In genomic region chr2:145682924-145683323, GRCm38 (mm10) we compare ENCODE assay signal across 20 mouse cellular contexts. TPM values are rescaled to one million over a fixed set of nuclear protein-coding genes. Genes with fewer than 3 reads are reported as not detected.
A peak's percentile ranks its signal among the peaks of the same experiment; 100 is the strongest.
DNase-seq lines count a peak whose midpoint lies in the region; ATAC-seq and TF ChIP-seq lines count a peak whose summit lies in the region.
"Had no signal": no experiment of that assay in that cellular context is flagged by ENCODE, and none has a peak within 500 bp of the region (broad histone marks: within the 10 kb centered on the region; RNA-seq: fewer than 3 reads in every experiment).

No protein-coding gene starts in this region.

- 24% methylated on average over 3 of the region's 3 CpGs for WGBS in heart, embryonic 13.5 days
- WGBS in kidney, postnatal 0 days = 38% methylated on average over 3 of the region's 3 CpGs
- 39% methylated on average over 3 of the region's 3 CpGs for WGBS in stomach, embryonic 16.5 days
- WGBS in midbrain, postnatal 0 days = 78% methylated on average over 3 of the region's 3 CpGs

- ATAC-seq in heart, embryonic 13.5 days (ENCODE audit: extremely low read depth, insufficient number of reproducible peaks, low FRiP score, low TSS enrichment) = no peak
- no peak for ATAC-seq in kidney, postnatal 0 days (replicated peaks; ENCODE audit: low FRiP score, low read depth)
- ATAC-seq in stomach, embryonic 16.5 days (ENCODE audit: insufficient read depth, low FRiP score) = no peak
- no peak for ATAC-seq in midbrain, postnatal 0 days (ENCODE audit: low FRiP score)
- ATAC-seq: forebrain, embryonic 13.5 days had no signal

- no peak for TF ChIP-seq CTCF in kidney, postnatal 0 days (IDR thresholded peaks at IDR 0.05; ENCODE audit: low read depth)
- TF ChIP-seq CTCF in midbrain, postnatal 0 days (IDR thresholded peaks at IDR 0.05) = no peak

- no peak overlapping the region for H3K4me3 ChIP-seq in heart, embryonic 13.5 days
- no peak overlapping the region for H3K4me3 ChIP-seq in kidney, postnatal 0 days (replicated peaks; ENCODE audit: low read depth, low read length)
- H3K4me3 ChIP-seq in stomach, embryonic 16.5 days (replicated peaks; ENCODE audit: low read length) = no peak overlapping the region
- no peak overlapping the region for H3K4me3 ChIP-seq in midbrain, postnatal 0 days (ENCODE audit: low read depth, low read length)
- H3K4me3 ChIP-seq: embryonic facial prominence, embryonic 12.5 days; forebrain, embryonic 13.5 days; hindbrain, embryonic 13.5 days; limb, embryonic 13.5 days; liver, embryonic 13.5 days; neural tube, embryonic 15.5 days had no signal

- no peaks in the 10 kb centered on the region for H3K27me3 ChIP-seq in heart, embryonic 13.5 days (replicated peaks)
- no peaks in the 10 kb centered on the region for H3K27me3 ChIP-seq in kidney, postnatal 0 days (ENCODE audit: insufficient read depth, low read length)
- H3K27me3 ChIP-seq in stomach, embryonic 16.5 days (ENCODE audit: control insufficient read depth, insufficient read depth, low read length) = no peaks in the 10 kb centered on the region
- no peaks in the 10 kb centered on the region for H3K27me3 ChIP-seq in midbrain, postnatal 0 days (ENCODE audit: insufficient read depth, low read length)
- H3K27me3 ChIP-seq: embryonic facial prominence, embryonic 12.5 days; forebrain, embryonic 13.5 days; hindbrain, embryonic 13.5 days; limb, embryonic 13.5 days; liver, embryonic 13.5 days; neural tube, embryonic 15.5 days had no signal

- H3K4me1 ChIP-seq in heart, embryonic 13.5 days = peaks cover 27% of the 10 kb centered on the region
- H3K4me1 ChIP-seq in kidney, postnatal 0 days (replicated peaks; ENCODE audit: insufficient read depth, low read length) = peaks cover 13% of the 10 kb centered on the region
- peaks cover 34% of the 10 kb centered on the region for H3K4me1 ChIP-seq in stomach, embryonic 16.5 days (ENCODE audit: control insufficient read depth, insufficient read depth, low read length)
- H3K4me1 ChIP-seq in midbrain, postnatal 0 days (ENCODE audit: insufficient read depth, low read length) = no peaks in the 10 kb centered on the region
- H3K4me1 ChIP-seq: liver, embryonic 13.5 days had no signal

- no peak for DNase-seq in heart, postnatal 4 days
- peak; percentile 47 for DNase-seq in kidney, postnatal 0 days (ENCODE audit: low spot score)
- no peak for DNase-seq in kidney, adult 18-20 months
- DNase-seq in ovary, postnatal 36 days (ENCODE audit: low spot score) = peak; percentile 41
- no peak for DNase-seq in ovary, postnatal 14 days (ENCODE audit: low spot score)
- no peak for DNase-seq in midbrain, postnatal 0 days (ENCODE audit: low spot score)
- DNase-seq: B cell, adult 2 months; cerebellum, adult 18-20 months; gastrocnemius, postnatal 36 days; liver, embryonic 13.5 days; thymus, adult 18-20 months had no signal

- no peaks in the 10 kb centered on the region for H3K9me3 ChIP-seq in heart, embryonic 13.5 days
- H3K9me3 ChIP-seq in kidney, postnatal 0 days (replicated peaks; ENCODE audit: low read length) = no peaks in the 10 kb centered on the region
- H3K9me3 ChIP-seq in stomach, embryonic 16.5 days (replicated peaks; ENCODE audit: control insufficient read depth, low read length) = no peaks in the 10 kb centered on the region
- no peaks in the 10 kb centered on the region for H3K9me3 ChIP-seq in midbrain, postnatal 0 days (ENCODE audit: low read length)
- H3K9me3 ChIP-seq: embryonic facial prominence, embryonic 12.5 days; forebrain, embryonic 13.5 days; hindbrain, embryonic 13.5 days; limb, embryonic 13.5 days; liver, embryonic 13.5 days; neural tube, embryonic 15.5 days had no signal

- no peak overlapping the region for H3K9ac ChIP-seq in heart, embryonic 13.5 days
- H3K9ac ChIP-seq in kidney, postnatal 0 days (ENCODE audit: low read depth, low read length) = no peak overlapping the region
- H3K9ac ChIP-seq in stomach, embryonic 16.5 days (ENCODE audit: low read length) = no peak overlapping the region
- no peak overlapping the region for H3K9ac ChIP-seq in midbrain, postnatal 0 days (replicated peaks; ENCODE audit: low read length, poor library complexity, severe bottlenecking)
- H3K9ac ChIP-seq: embryonic facial prominence, embryonic 12.5 days; forebrain, embryonic 13.5 days; hindbrain, embryonic 13.5 days; limb, embryonic 13.5 days; liver, embryonic 13.5 days; neural tube, embryonic 15.5 days had no signal

- H3K4me2 ChIP-seq in heart, embryonic 13.5 days = no peak overlapping the region
- no peak overlapping the region for H3K4me2 ChIP-seq in kidney, postnatal 0 days (ENCODE audit: low read length)
- no peak overlapping the region for H3K4me2 ChIP-seq in stomach, embryonic 16.5 days (ENCODE audit: low read depth, low read length)
- H3K4me2 ChIP-seq in midbrain, postnatal 0 days (ENCODE audit: low read depth, low read length, poor library complexity, severe bottlenecking) = no peak overlapping the region
- H3K4me2 ChIP-seq: embryonic facial prominence, embryonic 12.5 days; forebrain, embryonic 13.5 days; hindbrain, embryonic 13.5 days; limb, embryonic 13.5 days; liver, embryonic 13.5 days; midbrain, embryonic 11.5 days; neural tube, embryonic 15.5 days had no signal

- peak overlapping the region; percentile 45 for H3K27ac ChIP-seq in heart, embryonic 13.5 days (replicated peaks)
- peak overlapping the region; percentile 44; the same call in 1 of the 2 replicates for H3K27ac ChIP-seq in kidney, postnatal 0 days
- peak overlapping the region; percentile 33; the same call in 1 of the 2 replicates for H3K27ac ChIP-seq in stomach, embryonic 16.5 days (ENCODE audit: low read length)
- no peak overlapping the region for H3K27ac ChIP-seq in midbrain, postnatal 0 days (ENCODE audit: low read depth, low read length)
- H3K27ac ChIP-seq: embryonic facial prominence, embryonic 12.5 days; forebrain, embryonic 13.5 days; hindbrain, embryonic 13.5 days; limb, embryonic 13.5 days; liver, embryonic 13.5 days; neural tube, embryonic 15.5 days had no signal

- H3K36me3 ChIP-seq in heart, embryonic 13.5 days = no peaks in the 10 kb centered on the region
- no peaks in the 10 kb centered on the region for H3K36me3 ChIP-seq in kidney, postnatal 0 days (ENCODE audit: insufficient read depth, low read length)
- no peaks in the 10 kb centered on the region for H3K36me3 ChIP-seq in stomach, embryonic 16.5 days (ENCODE audit: control insufficient read depth, insufficient read depth, low read length)
- H3K36me3 ChIP-seq in midbrain, postnatal 0 days (ENCODE audit: insufficient read depth, low read length) = no peaks in the 10 kb centered on the region
- H3K36me3 ChIP-seq: embryonic facial prominence, embryonic 12.5 days; G1E; hindbrain, embryonic 13.5 days; limb, embryonic 13.5 days; liver, embryonic 13.5 days; neural tube, embryonic 15.5 days had no signal

RNA-seq across cellular contexts. Expression of gene Rin2, which starts 7.9 kb away (rescaled TPM):
- 15.3 and 15.6 TPM in 2 replicates for polyA plus RNA-seq in heart, embryonic 13.5 days (2015; fragmentation: Nextera tagmentation; extraction: Ambion mirVana)
- total RNA-seq in heart, postnatal 4 days (2021) = 10 to 100 TPM; 17.3 to 20.6 TPM
- 23.8 and 24.0 TPM in 2 replicates for polyA plus RNA-seq in kidney, postnatal 0 days (2015; fragmentation: Nextera tagmentation; extraction: Ambion mirVana)
- 37.3 and 47.2 TPM in 2 replicates for polyA plus RNA-seq in stomach, embryonic 16.5 days (2015; fragmentation: Nextera tagmentation; extraction: Ambion mirVana)
- 18.0 and 19.5 TPM in 2 replicates for total RNA-seq in midbrain, postnatal 0 days (2014; rRNA removed)
- polyA plus RNA-seq in midbrain, postnatal 0 days (2015; fragmentation: Nextera tagmentation; extraction: Ambion mirVana) = 10.5 and 10.6 TPM in 2 replicates
- polyA plus RNA-seq: G1E had no signal

Comparison
In these comparisons a context has a peak if more than half of its experiments do, and no peak if none do; other contexts are left out.
1. DNase-seq: peak in kidney, postnatal 0 days (single experiment) and ovary, postnatal 36 days (single experiment); none in heart, postnatal 4 days (single experiment), kidney, adult 18-20 months (single experiment), ovary, postnatal 14 days (single experiment) and midbrain, postnatal 0 days (single experiment).